Mouse (Mus musculus): Measurements from ENCODE around the gene Trdmt1. TPM values are rescaled to one million over a fixed set of nuclear protein-coding genes. Genes with fewer than 3 reads are reported as not detected.

Trdmt1 gene
- 13.8 TPM for polyA plus RNA-seq (2015; fragmentation: Illumina TruSeq; extraction: RNeasy Lipid Tissue Mini Kit (QIAGEN cat#74804); ENCODE audit: insufficient read depth, low replicate concordance)

DNA sequence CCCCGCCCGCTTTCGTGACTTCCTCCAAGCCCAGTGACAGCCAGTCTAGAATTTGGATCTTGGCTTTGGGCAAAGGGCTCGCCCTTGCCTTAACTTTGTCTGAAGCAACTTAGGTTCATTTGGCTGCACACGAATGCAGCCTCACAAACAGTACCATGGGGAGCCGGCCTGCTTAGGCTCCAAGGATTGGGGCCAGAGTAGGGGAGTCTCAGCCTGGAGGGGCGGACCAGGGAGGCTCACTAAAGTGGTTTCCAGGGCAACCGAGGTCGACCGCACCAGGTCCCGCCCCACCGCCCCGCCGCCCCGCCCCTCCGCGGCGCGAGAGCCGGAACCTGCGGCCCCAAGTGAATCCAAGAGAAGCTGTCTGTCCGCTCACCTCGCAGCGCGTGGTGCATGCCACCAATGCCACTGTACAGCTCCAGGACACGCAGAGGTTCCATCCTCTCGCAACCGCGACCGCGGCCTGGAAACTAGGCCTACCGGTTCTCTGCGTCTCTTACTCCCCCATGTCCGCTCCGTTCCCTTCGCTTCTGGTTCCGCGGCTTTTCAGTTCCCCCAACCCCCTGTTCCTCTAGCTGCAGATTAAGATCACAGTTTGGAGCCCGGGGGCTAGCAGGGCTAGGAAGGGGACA, at the start of gene Trdmt1:
Gene Trdmt1 (minus strand): TSS at position 476 of the 632 bp plus-strand sequence.

DNA sequence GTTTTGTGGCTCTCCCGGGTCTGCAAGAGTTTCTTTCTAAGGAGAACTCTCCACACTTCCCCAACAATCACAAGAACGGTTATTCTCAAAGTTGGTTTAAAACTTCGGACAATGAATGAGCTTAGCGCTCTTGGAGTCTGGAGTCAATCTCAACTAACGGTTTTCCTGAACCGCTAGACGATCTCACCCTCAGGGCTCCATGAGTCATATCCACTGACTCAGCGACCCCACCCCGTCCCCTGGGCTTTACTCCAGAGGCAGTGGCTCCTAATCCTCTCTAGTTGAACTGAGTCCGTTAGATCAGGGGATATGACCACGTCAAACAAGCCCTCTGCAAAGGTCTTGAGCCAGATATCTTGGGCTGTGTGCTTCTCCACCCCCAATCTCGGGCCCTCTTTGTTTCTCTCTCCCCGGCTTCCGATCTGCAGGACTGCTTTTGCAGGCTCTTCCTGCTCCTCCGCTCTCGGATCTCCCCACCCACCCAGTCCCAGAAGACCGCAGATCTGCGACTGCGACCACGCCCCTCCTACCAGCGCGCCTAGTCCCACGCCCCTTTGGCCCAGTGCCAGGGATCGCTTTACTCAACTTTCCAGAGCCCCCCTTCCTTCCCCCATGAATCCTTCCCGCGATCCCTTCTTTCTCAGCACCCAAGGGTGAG, 29.1 kb upstream of the Trdmt1 start, which contains the start of gene Vim:
Gene Vim (plus strand): TSS at position 520 of the 658 bp plus-strand sequence.

DNA sequence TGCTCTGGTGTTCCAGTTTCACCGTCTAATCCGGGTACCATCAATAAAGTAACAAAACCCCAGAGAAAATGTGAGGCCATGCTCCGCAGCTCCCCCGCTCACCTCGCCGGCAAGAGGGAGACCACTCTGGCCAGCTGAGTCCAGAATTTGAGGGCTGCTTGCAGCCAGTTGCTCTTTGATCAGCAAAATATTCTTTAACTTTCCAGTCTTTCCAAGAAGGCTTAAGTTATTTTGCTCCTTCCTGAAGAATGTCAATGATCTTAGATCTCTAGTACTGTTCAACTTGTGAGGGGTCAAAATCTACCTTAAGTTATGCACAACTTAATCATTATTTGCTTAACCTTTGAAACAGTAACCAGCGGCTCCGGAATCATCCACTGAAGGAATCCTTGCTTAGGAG, 52.7 kb downstream of the Trdmt1 start, which contains the start of gene Cubn:
Gene Cubn (minus strand): TSS at position 80 of the 400 bp plus-strand sequence.

Other genes with a start within 250 kb of the Trdmt1 start
- gene Cubn, start 52.9 kb downstream of the Trdmt1 start, polyA plus RNA-seq (2015; fragmentation: Illumina TruSeq; extraction: RNeasy Lipid Tissue Mini Kit (QIAGEN cat#74804); ENCODE audit: insufficient read depth, low replicate concordance), result 0.37 TPM
- 498 TPM for gene Vim, start 29.3 kb upstream of the Trdmt1 start, polyA plus RNA-seq (2015; fragmentation: Illumina TruSeq; extraction: RNeasy Lipid Tissue Mini Kit (QIAGEN cat#74804); ENCODE audit: insufficient read depth, low replicate concordance)
- 27.9 TPM for gene St8sia6, start 249.4 kb upstream of the Trdmt1 start, polyA plus RNA-seq (2015; fragmentation: Illumina TruSeq; extraction: RNeasy Lipid Tissue Mini Kit (QIAGEN cat#74804); ENCODE audit: insufficient read depth, low replicate concordance)